Mouse (Mus musculus): ENCODE data around the gene Olfr1396. TPM values are rescaled to one million over a fixed set of nuclear protein-coding genes. Genes with fewer than 3 reads are reported as not detected.

Olfr1396 gene
- polyA plus RNA-seq, 1 experiment, result 0.38 TPM

Other genes starting within 250 kb of the Olfr1396 start
- 12.7 and 14.8 TPM in 2 replicates for gene Irgm1, start 243.2 kb downstream of the Olfr1396 start, polyA plus RNA-seq (2012; rRNA removed)
- gene Gm5431, start 212.7 kb downstream of the Olfr1396 start, polyA plus RNA-seq (2012; rRNA removed), result 0.50 and 0.62 TPM in 2 replicates
- gene Psme2b, start 168.7 kb downstream of the Olfr1396 start, polyA plus RNA-seq (2012; rRNA removed), result 8.1 and 9.9 TPM in 2 replicates
- gene Olfr56, start 136.0 kb downstream of the Olfr1396 start, polyA plus RNA-seq (2012; rRNA removed), result 0.49 and 0.63 TPM in 2 replicates
- 1.8 and 4.0 TPM in 2 replicates for gene 9930111J21Rik1, start 135.5 kb downstream of the Olfr1396 start, polyA plus RNA-seq (2012; rRNA removed)
- 0.03 and 0.12 TPM in 2 replicates for gene Gm12185, start 122.6 kb downstream of the Olfr1396 start, polyA plus RNA-seq (2012; rRNA removed)
- 1.3 and 2.6 TPM in 2 replicates for gene Tgtp1, start 120.7 kb downstream of the Olfr1396 start, polyA plus RNA-seq (2012; rRNA removed)
- 1.9 and 2.1 TPM in 2 replicates for gene 9930111J21Rik2, start 63.6 kb downstream of the Olfr1396 start, polyA plus RNA-seq (2012; rRNA removed)
- gene Tgtp2, start 50.7 kb downstream of the Olfr1396 start, polyA plus RNA-seq (2012; rRNA removed), result 3.8 and 6.6 TPM in 2 replicates
- gene Ifi47, start 38.3 kb downstream of the Olfr1396 start, polyA plus RNA-seq (2012; rRNA removed), result 3.7 and 4.8 TPM in 2 replicates
- gene Olfr1395, start 27.4 kb upstream of the Olfr1396 start, polyA plus RNA-seq (2012; rRNA removed), result 0.12 TPM in 1 of 2 replicates, not detected in the other
- gene Olfr1394, start 39.5 kb upstream of the Olfr1396 start, polyA plus RNA-seq (2012; rRNA removed), result not detected in 2 replicates
- gene Btnl9, start 72.3 kb upstream of the Olfr1396 start, polyA plus RNA-seq (2012; rRNA removed), result 14.9 and 19.2 TPM in 2 replicates
- 3.0 and 3.4 TPM in 2 replicates for gene Zfp62, start 88.4 kb upstream of the Olfr1396 start, polyA plus RNA-seq (2012; rRNA removed)
- 113 and 126 TPM in 2 replicates for gene Mgat1, start 129.3 kb upstream of the Olfr1396 start, polyA plus RNA-seq (2012; rRNA removed)
- 0.09 and 0.11 TPM in 2 replicates for gene Olfr1393, start 163.4 kb upstream of the Olfr1396 start, polyA plus RNA-seq (2012; rRNA removed)
- gene Olfr1392, start 170.4 kb upstream of the Olfr1396 start, polyA plus RNA-seq (2012; rRNA removed), result 0.04 and 0.05 TPM in 2 replicates
- not detected in 2 replicates for gene Olfr10, start 189.9 kb upstream of the Olfr1396 start, polyA plus RNA-seq (2012; rRNA removed)
- gene Olfr1391, start 207.9 kb upstream of the Olfr1396 start, polyA plus RNA-seq (2012; rRNA removed), result not detected in 2 replicates
- not detected in 2 replicates for gene Olfr1390, start 220.3 kb upstream of the Olfr1396 start, polyA plus RNA-seq (2012; rRNA removed)